Mouse (Mus musculus) limb, embryonic 14.5 days (tissue): ENCODE measurements at regions not wholly inside any gene's neighbourhood (a gene's known extent, or its start where the extent isn't known, plus 50 kb on each side); places are given as distances from the start of the nearest gene placed in this dataset.

Experiments used
- ATAC-seq: fragments of 200-750 bp; cut with Nextera tagmentation; 2 replicates; pipeline ENCODE4 v1.8.0; 2017; ENCODE audit warnings: low read depth, moderate number of reproducible peaks, moderate TSS enrichment; ENCODE audit not compliant: low FRiP score
- DNase-seq: peaks from one replicate; pipeline ENCODE4 v3.0.0-alpha.2; 2015; ENCODE audit warnings: low spot score
- H3K27ac ChIP-seq: fragments of 300-500 bp; sonication (generic); replicated peaks from 2 replicates; pipeline ENCODE4 v1.5.1; 2014; ENCODE audit warnings: low read depth, mild to moderate bottlenecking, low read length, moderate library complexity, mixed read lengths
- H3K27me3 ChIP-seq: fragments of 300-500 bp; sonication (generic); 2 replicates; pipeline ENCODE4 v1.6.1; 2014; ENCODE audit warnings: low read length, mixed read lengths; ENCODE audit not compliant: control insufficient read depth, insufficient read depth
- H3K36me3 ChIP-seq: fragments of 300-500 bp; sonication (generic); 2 replicates; pipeline ENCODE4 v1.6.1; 2014; ENCODE audit warnings: mild to moderate bottlenecking, low read length, moderate library complexity, mixed read lengths; ENCODE audit not compliant: control insufficient read depth, insufficient read depth
- H3K4me1 ChIP-seq: fragments of 300-500 bp; sonication (generic); 2 replicates; pipeline ENCODE4 v1.6.1; 2014; ENCODE audit warnings: antibody characterized with exemption, low read length, mixed read lengths; ENCODE audit not compliant: control insufficient read depth, insufficient read depth
- H3K4me2 ChIP-seq: fragments of 300-500 bp; sonication (generic); replicated peaks from 2 replicates; pipeline ENCODE4 v1.6.1; 2014; ENCODE audit warnings: low read depth, mild to moderate bottlenecking, low read length, moderate library complexity; ENCODE audit not compliant: severe bottlenecking
- H3K4me3 ChIP-seq: fragments of 300-500 bp; sonication (generic); replicated peaks from 2 replicates; pipeline ENCODE4 v1.5.1; 2014; ENCODE audit warnings: low read length
- H3K9ac ChIP-seq: fragments of 300-500 bp; sonication (generic); 2 replicates; pipeline ENCODE4 v1.6.1; 2014; ENCODE audit warnings: mild to moderate bottlenecking, low read depth, low read length, moderate library complexity; ENCODE audit not compliant: severe bottlenecking
- H3K9me3 ChIP-seq: fragments of 300-500 bp; sonication (generic); 2 replicates; pipeline ENCODE4 v1.6.1; 2016; ENCODE audit warnings: low read length; ENCODE audit not compliant: control insufficient read depth
- POLR2A ChIP-seq: fragments of 200-500 bp; IDR thresholded peaks from 2 replicates; pipeline ENCODE4 v1.8.0; 2012; ENCODE audit warnings: inconsistent platforms, mild to moderate bottlenecking, moderate library complexity, borderline replicate concordance; ENCODE audit not compliant: insufficient read depth, insufficient read length; ENCODE audit errors: extremely low read depth
- WGBS: fragments of 180-500 bp; shearing (Covaris S2); extraction: QIAGEN DNeasy Blood & Tissue Kit; methylation state at CpG from one replicate; pipeline ENCODE4 v1.1.7; 2014; 5-methylcytosine and 5-hydroxymethylcytosine counted together

GRCm38 (mm10) chr1:88608826-88609225 lies 93.2 kb downstream of the Arl4c start:
- DNase-seq (no peak), ATAC-seq (no peak)
- Histone ChIP-seq H3K9me3 (no peaks in the 10 kb centered on the region), H3K9ac (no peak overlapping the region), H3K36me3 (no peaks in the 10 kb centered on the region), H3K4me1 (no peaks in the 10 kb centered on the region; the same call in 1 of the 2 replicates), H3K4me2 (no peak overlapping the region), H3K27me3 (no peaks in the 10 kb centered on the region), H3K4me3 (no peak overlapping the region), H3K27ac (no peak overlapping the region)
- TF ChIP-seq POLR2A: no peak
- 48% methylated on average over 8 of the region's 8 CpGs for WGBS

DNA sequence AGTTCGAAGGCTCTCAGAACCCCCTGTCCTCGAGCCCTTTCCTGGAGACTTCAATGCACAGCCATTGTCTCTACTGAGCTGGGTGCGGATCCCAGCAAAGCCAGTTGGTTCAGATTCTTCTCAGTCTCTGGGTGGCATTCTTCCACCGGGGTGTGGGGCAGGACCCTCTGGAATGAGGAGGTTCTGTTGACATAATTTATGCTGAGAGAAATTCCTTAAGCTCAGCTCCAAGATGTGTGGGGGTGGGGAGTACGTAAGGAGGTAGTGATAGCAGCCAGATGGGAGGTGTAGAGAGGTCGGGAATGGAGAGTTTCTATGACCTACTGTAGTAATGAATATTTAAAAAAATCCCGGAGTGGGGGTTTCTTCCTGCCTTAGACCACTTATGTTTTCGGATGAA lies 93.8 kb downstream of the Arl4c start:
- Histone ChIP-seq H3K9ac (no peak overlapping the region), H3K4me1 (no peaks in the 10 kb centered on the region; the same call in 1 of the 2 replicates), H3K4me3 (no peak overlapping the region), H3K27ac (no peak overlapping the region), H3K27me3 (no peaks in the 10 kb centered on the region), H3K4me2 (no peak overlapping the region), H3K36me3 (no peaks in the 10 kb centered on the region), H3K9me3 (no peaks in the 10 kb centered on the region)
- TF ChIP-seq POLR2A: no peak
- WGBS: 38% methylated on average over 8 of the region's 8 CpGs
- DNase-seq (peak; percentile 30), ATAC-seq (no peak)

GRCm38 (mm10) chr1:88605616-88606190 lies 95.8 kb upstream of the Glrp1 start:
- no peak for TF ChIP-seq POLR2A
- Histone ChIP-seq H3K9ac (no peak overlapping the region), H3K4me1 (no peaks in the 10 kb centered on the region; the same call in 1 of the 2 replicates), H3K27ac (no peak overlapping the region), H3K4me3 (no peak overlapping the region), H3K4me2 (no peak overlapping the region), H3K9me3 (no peaks in the 10 kb centered on the region), H3K27me3 (no peaks in the 10 kb centered on the region), H3K36me3 (no peaks in the 10 kb centered on the region)
- DNase-seq: peak; percentile 64
- 24% methylated on average over 14 of the region's 14 CpGs for WGBS
- no peak for ATAC-seq

DNA sequence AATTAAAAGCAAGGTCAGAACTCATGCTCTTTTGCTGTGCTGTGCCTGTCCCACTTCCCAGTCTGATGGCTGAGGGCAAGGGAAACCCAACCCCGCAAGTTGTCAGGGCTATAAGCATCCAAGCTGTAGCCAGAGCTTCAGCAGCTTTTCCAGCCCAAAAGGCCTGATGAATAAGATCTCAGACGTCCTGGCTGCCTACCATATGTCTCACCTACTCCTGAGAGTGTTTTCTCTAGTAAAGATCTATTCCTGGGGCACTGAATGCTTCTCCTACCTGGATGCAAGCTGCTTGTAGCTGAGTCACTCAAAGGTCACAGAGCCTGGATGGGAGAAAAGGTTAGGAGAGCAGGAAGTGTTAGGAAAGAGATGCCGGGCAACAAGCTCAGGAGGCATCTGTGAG lies 92.4 kb upstream of the Glrp1 start:
- H3K9ac ChIP-seq: no peak overlapping the region
- no peaks in the 10 kb centered on the region; the same call in 1 of the 2 replicates for H3K4me1 ChIP-seq
- WGBS: 54% methylated on average over 3 of the region's 3 CpGs
- no peak for TF ChIP-seq POLR2A
- H3K9me3 ChIP-seq: no peaks in the 10 kb centered on the region
- H3K4me3 ChIP-seq: no peak overlapping the region
- no peak overlapping the region for H3K27ac ChIP-seq
- DNase-seq: no peak
- H3K27me3 ChIP-seq: no peaks in the 10 kb centered on the region
- no peaks in the 10 kb centered on the region for H3K36me3 ChIP-seq
- no peak for ATAC-seq
- no peak overlapping the region for H3K4me2 ChIP-seq

GRCm38 (mm10) chr1:88601801-88602200 lies 91.9 kb upstream of the Glrp1 start:
- Histone ChIP-seq H3K27ac (no peak overlapping the region), H3K4me3 (no peak overlapping the region), H3K4me1 (no peaks in the 10 kb centered on the region; the same call in 1 of the 2 replicates), H3K9ac (no peak overlapping the region), H3K9me3 (no peaks in the 10 kb centered on the region), H3K4me2 (no peak overlapping the region), H3K36me3 (no peaks in the 10 kb centered on the region), H3K27me3 (no peaks in the 10 kb centered on the region)
- DNase-seq (no peak), ATAC-seq (no peak)
- 72% methylated on average over 8 of the region's 8 CpGs for WGBS
- no peak for TF ChIP-seq POLR2A

- Histone ChIP-seq H3K27ac (no peak overlapping the region), H3K4me3 (no peak overlapping the region), H3K9ac (no peak overlapping the region), H3K27me3 (no peaks in the 10 kb centered on the region), H3K4me2 (no peak overlapping the region), H3K4me1 (no peaks in the 10 kb centered on the region), H3K36me3 (no peaks in the 10 kb centered on the region), H3K9me3 (no peaks in the 10 kb centered on the region)
- TF ChIP-seq POLR2A: no peak
- WGBS: 73% methylated on average over 1 of the region's 1 CpGs
- no peak for DNase-seq
- ATAC-seq: no peak
Observed at GRCm38 (mm10) chr1:88600145-88600544, 90.3 kb upstream of the Glrp1 start.
